Mouse (Mus musculus): ENCODE measurements around the gene Syt2.

DNA sequence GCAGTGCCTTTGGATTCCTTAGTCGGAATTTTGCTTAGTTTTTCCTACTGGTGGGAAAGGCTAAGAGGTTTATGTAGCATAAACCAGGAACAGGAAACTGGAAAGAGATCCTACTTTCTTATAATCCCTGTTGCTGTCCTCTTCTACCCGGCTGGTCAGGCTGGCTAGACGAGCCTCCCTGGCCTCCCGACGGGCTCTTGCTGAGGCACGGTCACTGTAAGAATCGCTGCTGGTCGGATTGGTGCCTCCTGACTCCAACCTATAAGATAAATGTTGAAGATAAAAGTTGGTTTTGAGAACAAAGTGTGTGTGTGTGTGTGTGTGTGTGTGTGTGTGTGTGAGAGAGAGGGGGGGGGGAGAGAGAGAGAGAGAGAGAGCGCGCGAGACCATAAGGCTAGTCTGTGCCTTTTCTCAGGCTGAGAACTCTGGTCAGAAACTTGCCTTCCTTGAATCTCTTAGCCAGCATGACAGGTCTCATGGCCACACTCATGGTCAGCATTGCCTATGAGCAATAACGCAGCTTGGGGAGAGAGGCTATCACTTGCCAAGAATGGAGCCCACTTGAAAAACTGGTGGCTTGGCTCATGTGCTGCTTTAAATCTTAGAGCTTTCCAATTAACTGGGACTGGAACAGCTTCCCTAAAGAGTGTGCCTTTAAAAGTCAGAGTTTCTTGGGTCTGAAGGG lies 130.9 kb downstream of the Syt2 start:
- TF ChIP-seq CTCF (IDR thresholded peaks at IDR 0.05) = no peak
- no peak for TF ChIP-seq EP300 (IDR thresholded peaks at IDR 0.05)

All from lung, postnatal 0 days (tissue).